Mouse (Mus musculus): Measurements from ENCODE around the gene Zfp286.

DNA sequence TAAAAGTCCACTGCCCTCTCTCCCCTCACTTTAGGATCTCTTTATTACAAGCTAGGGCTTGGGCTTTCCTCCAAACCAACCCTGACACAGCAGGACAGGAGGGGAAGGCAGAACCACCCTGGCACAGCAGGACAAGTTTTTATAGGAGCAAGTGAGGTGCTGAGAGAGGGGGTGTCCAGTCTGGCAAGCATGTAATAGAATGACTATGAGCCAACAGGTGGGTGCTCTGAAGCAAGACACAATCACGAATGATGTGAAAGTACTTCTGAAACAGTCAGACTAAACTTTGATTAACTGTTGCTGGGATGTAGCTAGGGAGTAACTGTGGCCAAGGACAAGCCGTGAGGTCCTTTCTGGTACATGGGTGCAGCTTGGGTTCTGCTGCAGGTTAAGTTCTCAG, 83.1 kb downstream of the Zfp286 start:
- no peak for TF ChIP-seq POLR2A (IDR thresholded peaks at IDR 0.05; ENCODE audit: low read depth, low read length)
- TF ChIP-seq CTCF (IDR thresholded peaks at IDR 0.05; ENCODE audit: extremely low read depth, insufficient read depth, insufficient read length, insufficient replicate concordance): no peak

Measured in spleen, adult 2 months (tissue).